Mouse (Mus musculus): Measurements from ENCODE around the gene Fanca. TPM values are rescaled to one million over a fixed set of nuclear protein-coding genes. Genes with fewer than 3 reads are reported as not detected.

Fanca gene
- polyA plus RNA-seq, 1 experiment from 2014 or later, result 28.8 TPM

- no peak overlapping the region for H3K4me2 ChIP-seq
- H3K4me1 ChIP-seq, result peaks cover 14% of the 10 kb centered on the region
- H3K27ac ChIP-seq, result no peak overlapping the region
- peaks cover 24% of the 10 kb centered on the region for H3K27me3 ChIP-seq
- WGBS, result 75% methylated on average over 5 of the region's 5 CpGs
- H3K9me3 ChIP-seq, result no peaks in the 10 kb centered on the region
- H3K9ac ChIP-seq, result no peak overlapping the region
- ATAC-seq (ENCODE audit: insufficient number of reproducible peaks, insufficient read depth, low FRiP score, low TSS enrichment, low read depth), result no peak
- no peaks in the 10 kb centered on the region for H3K36me3 ChIP-seq
- no peak overlapping the region for H3K4me3 ChIP-seq
Measured at GRCm38 (mm10) chr8:123329961-123330360, 11.6 kb upstream of the Fanca start.

DNA sequence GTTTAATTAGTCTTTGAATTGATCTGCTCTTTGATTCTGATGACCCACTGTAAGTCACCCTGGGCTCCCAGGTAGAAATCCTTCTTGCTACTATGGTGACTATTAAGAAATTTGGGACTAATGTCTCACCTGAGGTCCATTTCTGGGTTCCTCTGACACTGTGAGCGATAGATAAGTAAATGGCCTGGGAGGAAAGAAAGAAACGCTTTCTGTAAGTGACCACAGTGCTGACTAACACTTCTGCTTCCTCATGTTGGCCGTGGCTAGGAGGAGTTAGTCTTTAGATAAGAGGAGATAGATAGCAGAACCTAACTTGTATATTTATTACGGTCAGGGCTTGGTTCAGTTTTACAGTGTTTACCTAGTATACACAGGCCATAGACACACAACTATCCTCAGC is 11.0 kb upstream of the Fanca start:
- no peak overlapping the region for H3K27ac ChIP-seq
- H3K9me3 ChIP-seq, result no peaks in the 10 kb centered on the region
- peaks cover 18% of the 10 kb centered on the region for H3K27me3 ChIP-seq
- no peak for ATAC-seq (ENCODE audit: insufficient number of reproducible peaks, insufficient read depth, low FRiP score, low TSS enrichment, low read depth)
- H3K36me3 ChIP-seq, result no peaks in the 10 kb centered on the region
- no peak overlapping the region for H3K4me2 ChIP-seq
- 86% methylated on average over 4 of the region's 4 CpGs for WGBS
- H3K4me3 ChIP-seq, result no peak overlapping the region
- peaks cover 14% of the 10 kb centered on the region for H3K4me1 ChIP-seq
- no peak overlapping the region for H3K9ac ChIP-seq

DNA sequence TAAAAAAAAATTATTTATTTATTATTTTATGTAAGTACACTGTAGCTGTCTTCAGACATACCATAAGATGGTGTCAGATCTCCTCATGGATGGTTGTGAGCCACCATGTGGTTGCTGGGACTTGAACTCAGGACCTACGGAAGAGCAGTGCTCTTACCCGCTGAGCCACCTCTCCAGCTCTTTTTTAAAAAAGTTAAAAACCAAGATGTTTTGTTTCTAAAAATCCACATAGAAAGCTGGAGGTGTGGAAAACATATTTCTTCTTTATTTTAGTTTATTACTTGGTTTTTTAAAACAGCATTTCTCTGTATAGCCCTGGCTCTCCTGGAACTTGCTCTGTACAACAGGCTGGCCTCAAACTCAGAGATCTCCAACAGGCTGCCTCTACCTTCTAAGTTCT is 10.2 kb upstream of the Fanca start:
- no peaks in the 10 kb centered on the region for H3K36me3 ChIP-seq
- H3K27ac ChIP-seq, result no peak overlapping the region
- no peak overlapping the region for H3K4me3 ChIP-seq
- peaks cover 10% of the 10 kb centered on the region; the same call in 1 of the 2 replicates for H3K27me3 ChIP-seq
- peaks cover 8% of the 10 kb centered on the region for H3K4me1 ChIP-seq
- H3K9me3 ChIP-seq, result no peaks in the 10 kb centered on the region
- 93% methylated on average over 2 of the region's 2 CpGs for WGBS
- no peak overlapping the region for H3K9ac ChIP-seq
- no peak overlapping the region for H3K4me2 ChIP-seq
- no peak for ATAC-seq (ENCODE audit: insufficient number of reproducible peaks, insufficient read depth, low FRiP score, low TSS enrichment, low read depth)

DNA sequence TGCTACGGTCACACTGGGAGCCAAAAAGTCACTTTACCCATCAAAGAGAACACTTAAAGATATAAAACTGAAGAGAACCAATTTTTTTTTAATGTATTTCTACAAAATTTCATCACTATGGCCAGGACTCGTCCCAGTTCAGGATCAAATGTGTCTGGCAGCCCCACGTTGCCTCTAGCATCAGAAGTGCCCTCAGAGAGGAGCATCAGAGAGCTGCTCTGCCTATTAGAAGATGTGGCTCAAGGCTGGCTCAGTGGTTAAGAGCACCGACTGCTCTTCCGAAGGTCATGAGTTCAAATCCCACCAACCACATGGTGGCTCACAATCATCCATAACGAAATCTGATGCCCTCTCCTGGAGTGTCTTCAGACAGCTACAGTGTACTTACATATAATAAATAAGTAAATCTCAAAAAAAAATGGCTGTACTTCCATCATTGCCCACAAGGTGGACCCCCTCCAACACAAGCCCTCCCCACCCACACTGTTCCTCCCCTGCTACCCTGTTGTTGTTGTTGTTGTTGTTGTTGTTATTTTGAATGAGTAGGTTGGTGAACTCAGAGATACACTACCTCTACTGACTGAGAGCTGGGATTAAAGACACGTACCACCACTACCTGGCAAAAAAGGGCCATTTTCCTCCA is 1.3 kb upstream of the Fanca start:
- H3K4me1 ChIP-seq, result peaks cover 17% of the 10 kb centered on the region
- ATAC-seq (ENCODE audit: insufficient number of reproducible peaks, insufficient read depth, low FRiP score, low TSS enrichment, low read depth), result no peak
- H3K4me2 ChIP-seq, result no peak overlapping the region
- WGBS, result 28% methylated on average over 7 of the region's 7 CpGs
- H3K9ac ChIP-seq, result no peak overlapping the region
- H3K27ac ChIP-seq, result no peak overlapping the region
- H3K4me3 ChIP-seq, result no peak overlapping the region
- 0 out of 2 replicates have a peak, but pooled peaks cover 3% of the 10 kb centered on the region for H3K36me3 ChIP-seq
- no peaks in the 10 kb centered on the region for H3K9me3 ChIP-seq
- no peaks in the 10 kb centered on the region for H3K27me3 ChIP-seq

- 5% methylated on average over 21 of the region's 21 CpGs for WGBS
- 0 out of 2 replicates have a peak, but pooled peaks cover 3% of the 10 kb centered on the region for H3K36me3 ChIP-seq
- peaks cover 17% of the 10 kb centered on the region for H3K4me1 ChIP-seq
- H3K4me3 ChIP-seq, result peak overlapping the region; percentile 67
- H3K9me3 ChIP-seq, result no peaks in the 10 kb centered on the region
- ATAC-seq (ENCODE audit: insufficient number of reproducible peaks, insufficient read depth, low FRiP score, low TSS enrichment, low read depth), result peak; percentile 60
- peak overlapping the region; percentile 89 for H3K4me2 ChIP-seq
- H3K9ac ChIP-seq, result peak overlapping the region; percentile 79
- no peaks in the 10 kb centered on the region for H3K27me3 ChIP-seq
- no peak overlapping the region for H3K27ac ChIP-seq
Measured at GRCm38 (mm10) chr8:123317781-123318466, 452 bp downstream of the Fanca start.

GRCm38 (mm10) chr8:123308738-123309137 is 9.6 kb downstream of the Fanca start:
- Histone ChIP-seq H3K4me1 (no peaks in the 10 kb centered on the region), H3K9me3 (no peaks in the 10 kb centered on the region), H3K4me3 (no peak overlapping the region), H3K9ac (no peak overlapping the region), H3K27ac (no peak overlapping the region), H3K4me2 (no peak overlapping the region), H3K36me3 (peaks cover 51% of the 10 kb centered on the region), H3K27me3 (no peaks in the 10 kb centered on the region)
- 70% methylated on average over 4 of the region's 4 CpGs for WGBS
- ATAC-seq (ENCODE audit: insufficient number of reproducible peaks, insufficient read depth, low FRiP score, low TSS enrichment, low read depth), result no peak

GRCm38 (mm10) chr8:123298301-123298700 is 20.1 kb downstream of the Fanca start:
- Histone ChIP-seq H3K4me2 (no peak overlapping the region), H3K9me3 (no peaks in the 10 kb centered on the region), H3K9ac (no peak overlapping the region), H3K36me3 (peaks cover 56% of the 10 kb centered on the region), H3K27me3 (no peaks in the 10 kb centered on the region), H3K27ac (no peak overlapping the region), H3K4me1 (no peaks in the 10 kb centered on the region), H3K4me3 (no peak overlapping the region)
- ATAC-seq (ENCODE audit: insufficient number of reproducible peaks, insufficient read depth, low FRiP score, low TSS enrichment, low read depth), result no peak
- WGBS, result 91% methylated on average over 11 of the region's 11 CpGs

DNA sequence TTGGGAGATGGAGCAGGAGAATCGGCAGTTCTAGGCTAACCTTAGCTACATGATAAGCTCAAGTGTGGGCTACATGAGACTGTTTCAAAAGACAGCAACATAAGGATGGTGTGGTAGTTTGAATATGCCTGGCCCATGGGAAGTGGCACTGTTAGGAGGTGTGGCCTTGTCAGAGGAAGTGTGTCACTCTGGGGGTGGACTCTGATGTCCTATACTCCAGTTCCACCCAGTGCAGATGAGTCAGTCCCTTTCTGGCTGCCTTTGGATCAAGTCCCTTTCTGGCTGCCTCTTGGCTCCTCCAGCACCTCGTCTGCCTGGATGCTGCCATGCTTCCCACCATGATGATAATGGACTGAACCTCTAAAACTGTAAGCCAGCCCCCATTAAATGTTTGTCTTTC is 25.6 kb downstream of the Fanca start:
- H3K27ac ChIP-seq, result no peak overlapping the region
- H3K9me3 ChIP-seq, result no peaks in the 10 kb centered on the region
- no peak overlapping the region for H3K4me2 ChIP-seq
- peaks cover 74% of the 10 kb centered on the region for H3K36me3 ChIP-seq
- H3K27me3 ChIP-seq, result no peaks in the 10 kb centered on the region
- no peaks in the 10 kb centered on the region for H3K4me1 ChIP-seq
- no peak overlapping the region for H3K9ac ChIP-seq
- ATAC-seq (ENCODE audit: insufficient number of reproducible peaks, insufficient read depth, low FRiP score, low TSS enrichment, low read depth), result no peak
- WGBS, result 84% methylated on average over 2 of the region's 2 CpGs
- no peak overlapping the region for H3K4me3 ChIP-seq

DNA sequence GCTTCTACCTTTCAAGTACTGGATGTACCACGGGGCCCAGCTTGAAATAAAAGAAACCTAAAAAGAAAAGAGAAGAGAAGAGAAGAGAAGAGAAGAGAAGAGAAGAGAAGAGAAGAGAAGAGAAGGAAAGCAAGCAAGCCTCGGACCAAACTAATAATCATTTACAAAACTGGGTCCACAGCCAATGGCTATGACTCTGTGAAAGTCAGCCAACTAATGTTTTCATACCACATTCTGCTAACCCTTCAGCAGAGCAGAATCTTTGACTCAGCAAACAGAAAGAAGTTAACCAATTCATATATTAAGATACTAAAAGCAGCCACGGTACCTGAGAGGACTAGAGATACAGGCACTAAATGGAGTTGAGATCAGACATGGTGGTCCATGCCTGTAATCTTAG is 26.1 kb downstream of the Fanca start:
- Histone ChIP-seq H3K4me1 (no peaks in the 10 kb centered on the region), H3K27me3 (no peaks in the 10 kb centered on the region), H3K9me3 (no peaks in the 10 kb centered on the region), H3K9ac (no peak overlapping the region), H3K4me3 (no peak overlapping the region), H3K4me2 (no peak overlapping the region), H3K27ac (no peak overlapping the region), H3K36me3 (peaks cover 73% of the 10 kb centered on the region)
- ATAC-seq (ENCODE audit: insufficient number of reproducible peaks, insufficient read depth, low FRiP score, low TSS enrichment, low read depth), result no peak
- 92% methylated on average over 3 of the region's 3 CpGs for WGBS

GRCm38 (mm10) chr8:123291716-123292115 is 26.7 kb downstream of the Fanca start:
- peaks cover 72% of the 10 kb centered on the region for H3K36me3 ChIP-seq
- WGBS, result 83% methylated on average over 8 of the region's 8 CpGs
- no peak for ATAC-seq (ENCODE audit: insufficient number of reproducible peaks, insufficient read depth, low FRiP score, low TSS enrichment, low read depth)

DNA sequence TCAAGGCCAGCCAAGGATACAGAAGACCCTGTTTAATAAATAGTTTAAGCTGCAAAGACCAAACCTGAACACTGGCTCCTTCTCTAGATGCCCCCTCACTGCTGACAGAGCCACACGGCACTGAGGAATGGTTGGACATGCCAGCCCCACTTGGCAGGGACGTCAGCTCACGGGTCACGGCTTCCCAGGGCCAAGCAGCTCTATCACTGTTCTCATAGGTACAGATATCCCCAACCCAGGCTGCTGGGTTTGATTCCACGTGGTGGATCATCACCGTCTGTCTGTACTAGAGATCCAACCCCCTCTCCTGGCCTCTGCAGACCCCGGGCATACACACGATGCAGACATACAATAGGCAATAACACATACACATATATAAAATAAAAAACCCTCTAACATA is 27.7 kb downstream of the Fanca start:
- Histone ChIP-seq H3K9me3 (no peaks in the 10 kb centered on the region), H3K27ac (no peak overlapping the region), H3K36me3 (peaks cover 69% of the 10 kb centered on the region), H3K9ac (no peak overlapping the region), H3K4me2 (no peak overlapping the region), H3K27me3 (no peaks in the 10 kb centered on the region), H3K4me3 (no peak overlapping the region), H3K4me1 (no peaks in the 10 kb centered on the region)
- no peak for ATAC-seq (ENCODE audit: insufficient number of reproducible peaks, insufficient read depth, low FRiP score, low TSS enrichment, low read depth)
- 93% methylated on average over 8 of the region's 8 CpGs for WGBS

More at GRCm38 (mm10) chr8:123291716-123292115, 26.7 kb downstream of the Fanca start:
- Histone ChIP-seq H3K9me3 (no peaks in the 10 kb centered on the region), H3K4me1 (no peaks in the 10 kb centered on the region), H3K9ac (no peak overlapping the region), H3K4me3 (no peak overlapping the region), H3K4me2 (no peak overlapping the region), H3K27ac (no peak overlapping the region), H3K27me3 (no peaks in the 10 kb centered on the region)

DNA sequence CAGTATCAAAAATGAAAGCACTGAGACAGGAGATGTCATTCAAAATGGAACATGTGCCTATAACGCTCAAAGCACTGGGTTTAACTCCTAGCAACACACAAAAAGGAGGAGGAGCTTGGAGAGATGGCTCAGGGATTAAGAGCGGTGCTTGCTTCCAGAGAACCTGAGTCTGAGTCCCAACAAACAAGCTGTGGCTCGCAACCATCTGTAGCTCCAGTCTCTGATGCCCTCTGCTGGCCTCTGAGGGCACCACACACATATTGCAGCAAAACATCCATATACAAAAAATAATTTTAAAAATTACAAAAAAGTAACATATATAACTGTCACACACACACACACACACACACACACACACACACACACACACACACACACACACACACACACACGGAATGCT is 28.2 kb downstream of the Fanca start:
- 74% methylated on average over 4 of the region's 4 CpGs for WGBS
- no peaks in the 10 kb centered on the region for H3K4me1 ChIP-seq
- no peak overlapping the region for H3K27ac ChIP-seq
- no peak overlapping the region for H3K4me3 ChIP-seq
- H3K9ac ChIP-seq, result no peak overlapping the region
- peaks cover 66% of the 10 kb centered on the region for H3K36me3 ChIP-seq
- no peak overlapping the region for H3K4me2 ChIP-seq
- no peak for ATAC-seq (ENCODE audit: insufficient number of reproducible peaks, insufficient read depth, low FRiP score, low TSS enrichment, low read depth)
- H3K9me3 ChIP-seq, result no peaks in the 10 kb centered on the region
- no peaks in the 10 kb centered on the region for H3K27me3 ChIP-seq

Measured in embryonic facial prominence, embryonic 13.5 days (tissue).